Mouse (Mus musculus): ENCODE measurements around the gene Llph. TPM values are rescaled to one million over a fixed set of nuclear protein-coding genes. Genes with fewer than 3 reads are reported as not detected.

The Llph gene
- polyA plus RNA-seq, 1 experiment: 123 TPM

DNA sequence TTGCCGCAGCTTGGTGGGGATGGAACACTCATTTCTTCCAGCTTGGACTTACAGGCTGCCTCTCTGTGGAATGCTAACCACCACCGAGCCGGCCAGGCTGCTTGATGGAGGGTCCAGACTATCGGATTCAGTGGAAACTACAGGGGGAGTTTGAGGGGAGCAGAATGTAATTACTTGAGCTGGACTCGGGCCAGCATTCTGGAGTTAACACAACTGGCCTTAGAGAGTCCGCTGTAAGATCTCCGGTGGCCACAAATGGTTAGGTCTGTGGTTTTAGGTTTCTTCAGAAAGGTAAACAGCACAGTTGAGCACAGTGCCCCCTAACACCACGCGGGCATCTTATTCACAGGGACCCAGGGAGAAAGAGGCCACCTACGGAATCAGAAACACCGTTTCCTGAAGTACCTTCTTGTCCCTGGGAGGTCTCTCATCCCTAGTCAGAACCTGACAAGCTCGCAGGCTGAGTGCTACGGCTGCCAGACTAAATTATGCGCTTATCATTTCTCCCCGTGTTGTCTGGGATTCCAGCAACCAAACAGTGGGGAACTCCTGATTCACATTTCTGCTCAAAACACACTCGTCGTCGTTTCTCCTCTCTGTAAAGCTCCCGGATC is 45.5 kb downstream of the Llph start:
- TF ChIP-seq FLI1 (IDR thresholded peaks at IDR 0.05; ENCODE audit: low read length) (no peak), GATA1 (IDR thresholded peaks at IDR 0.05; ENCODE audit: borderline replicate concordance, low read length) (no peak)
- no peaks in the 10 kb centered on the region for H3K36me3 ChIP-seq (replicated peaks; ENCODE audit: low read length)
- H3K27me3 ChIP-seq (replicated peaks): peaks cover 16% of the 10 kb centered on the region
- no peak overlapping the region for H3K4me3 ChIP-seq (replicated peaks)
- H3K4me1 ChIP-seq: peaks cover 14% of the 10 kb centered on the region
- no peaks in the 10 kb centered on the region for H3K9me3 ChIP-seq

- TF ChIP-seq FLI1 (IDR thresholded peaks at IDR 0.05; ENCODE audit: low read length) (no peak), GATA1 (IDR thresholded peaks at IDR 0.05; ENCODE audit: borderline replicate concordance, low read length) (no peak)
- Histone ChIP-seq H3K27me3 (replicated peaks) (peaks cover 15% of the 10 kb centered on the region), H3K9me3 (no peaks in the 10 kb centered on the region), H3K4me1 (peaks cover 14% of the 10 kb centered on the region), H3K4me3 (replicated peaks) (no peak overlapping the region), H3K36me3 (replicated peaks; ENCODE audit: low read length) (no peaks in the 10 kb centered on the region)
Measured at GRCm38 (mm10) chr10:120273335-120273734, 46.5 kb downstream of the Llph start.

- no peak for TF ChIP-seq FLI1 (IDR thresholded peaks at IDR 0.05; ENCODE audit: low read length)
- no peak for TF ChIP-seq GATA1 (IDR thresholded peaks at IDR 0.05; ENCODE audit: borderline replicate concordance, low read length)
- peaks cover 3% of the 10 kb centered on the region; the same call in 1 of the 2 replicates for H3K9me3 ChIP-seq
Measured at GRCm38 (mm10) chr10:120279482-120280128, 52.7 kb downstream of the Llph start.

DNA sequence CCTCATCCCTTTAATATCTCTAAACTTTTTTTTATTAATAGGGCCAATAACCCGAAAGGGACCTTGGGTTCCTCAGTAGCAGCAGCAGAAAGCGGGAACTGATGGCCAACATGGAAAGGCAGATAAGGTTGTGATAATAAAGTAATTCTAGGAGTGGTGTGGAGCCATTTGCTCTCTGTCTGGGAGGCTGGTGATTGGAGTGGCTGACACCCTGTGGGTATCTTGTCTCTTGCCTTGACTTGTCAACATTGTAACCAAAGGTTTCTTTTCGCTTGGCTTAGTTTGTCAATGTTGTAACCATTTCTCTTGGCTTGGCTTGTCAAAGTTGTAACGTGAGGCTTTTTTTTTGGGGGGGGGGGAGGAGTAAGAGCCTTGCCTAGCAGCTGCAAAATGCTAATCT is 53.5 kb downstream of the Llph start:
- no peaks in the 10 kb centered on the region for H3K36me3 ChIP-seq (replicated peaks; ENCODE audit: low read length)
- TF ChIP-seq FLI1 (IDR thresholded peaks at IDR 0.05; ENCODE audit: low read length) (no peak), GATA1 (IDR thresholded peaks at IDR 0.05; ENCODE audit: borderline replicate concordance, low read length) (no peak)
- peaks cover 3% of the 10 kb centered on the region; the same call in 1 of the 2 replicates for H3K9me3 ChIP-seq
- H3K4me3 ChIP-seq (replicated peaks): no peak overlapping the region
- peaks cover 17% of the 10 kb centered on the region; the same call in 1 of the 2 replicates for H3K4me1 ChIP-seq
- peaks cover 3% of the 10 kb centered on the region for H3K27me3 ChIP-seq (replicated peaks)

More at GRCm38 (mm10) chr10:120279482-120280128, 52.7 kb downstream of the Llph start:
- H3K27me3 ChIP-seq (replicated peaks): peaks cover 3% of the 10 kb centered on the region
- peaks cover 17% of the 10 kb centered on the region; the same call in 1 of the 2 replicates for H3K4me1 ChIP-seq
- no peaks in the 10 kb centered on the region for H3K36me3 ChIP-seq (replicated peaks; ENCODE audit: low read length)
- no peak overlapping the region for H3K4me3 ChIP-seq (replicated peaks)

DNA sequence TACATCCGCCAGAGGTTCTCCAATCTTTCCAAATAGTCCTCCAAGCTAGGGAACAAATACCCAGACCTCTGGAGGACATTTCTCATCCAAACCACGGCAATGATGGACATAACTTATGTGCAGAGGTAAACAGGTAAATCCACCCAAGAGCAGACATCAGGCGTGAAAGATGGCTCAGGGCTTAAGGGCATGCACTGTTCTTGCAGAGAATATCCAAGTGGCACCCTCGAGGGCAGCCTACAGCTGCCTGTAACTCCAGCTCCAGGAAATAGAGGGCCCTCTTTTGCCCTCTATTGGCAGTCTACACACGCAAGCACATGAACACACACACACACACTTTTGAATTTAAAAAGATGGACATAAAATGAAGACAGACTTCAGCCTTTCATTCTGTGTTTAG is 54.8 kb downstream of the Llph start:
- TF ChIP-seq GATA1 (IDR thresholded peaks at IDR 0.05; ENCODE audit: borderline replicate concordance, low read length): no peak
- TF ChIP-seq FLI1 (IDR thresholded peaks at IDR 0.05; ENCODE audit: low read length): no peak
- H3K27me3 ChIP-seq (replicated peaks): peaks cover 3% of the 10 kb centered on the region
- H3K36me3 ChIP-seq (replicated peaks; ENCODE audit: low read length): no peaks in the 10 kb centered on the region
- peaks cover 3% of the 10 kb centered on the region; the same call in 1 of the 2 replicates for H3K9me3 ChIP-seq
- no peak overlapping the region for H3K4me3 ChIP-seq (replicated peaks)
- peaks cover 17% of the 10 kb centered on the region; the same call in 1 of the 2 replicates for H3K4me1 ChIP-seq

Other genes starting within 250 kb of the Llph start
- 0.60 and 4.5 TPM in 2 replicates for gene Helb, start 114.1 kb upstream of the Llph start, polyA plus RNA-seq (2012; ENCODE audit: insufficient read depth, low replicate concordance)
- gene Tmbim4, start 25.5 kb upstream of the Llph start, polyA plus RNA-seq (2012; ENCODE audit: insufficient read depth, low replicate concordance): 300 and 458 TPM in 2 replicates
- 4.9 TPM in 1 of 2 replicates, not detected in the other for gene Irak3, start 24.9 kb upstream of the Llph start, polyA plus RNA-seq (2012; ENCODE audit: insufficient read depth, low replicate concordance)
- gene Hmga2, start 249.4 kb downstream of the Llph start, polyA plus RNA-seq (2012; ENCODE audit: insufficient read depth, low replicate concordance): 5.4 and 7.0 TPM in 2 replicates